Mouse (Mus musculus) kidney, postnatal 36 days (tissue): ENCODE data around the gene C130032M10Rik.

ENCODE experiments used
- DNase-seq, 2 experiments: peaks; one replicate each; pipeline ENCODE4 v3.0.0; 2021 to 2022; ENCODE audit warnings: mixed read lengths in 2 of 2

C130032M10Rik gene

GRCm38 (mm10) chr9:114549117-114549516 lies 33.6 kb downstream of the C130032M10Rik start:
- DNase-seq: no peak

- no peak for DNase-seq
Observed at GRCm38 (mm10) chr9:114550033-114550432, 34.5 kb downstream of the C130032M10Rik start.

- no peak for DNase-seq
Observed at GRCm38 (mm10) chr9:114553828-114554227, 38.3 kb downstream of the C130032M10Rik start.

- peak in 1 of 2 experiments; percentile 14 for DNase-seq
Observed at GRCm38 (mm10) chr9:114554355-114554979, 39.0 kb downstream of the C130032M10Rik start.

- no peak for DNase-seq
Observed at GRCm38 (mm10) chr9:114556276-114556855, 40.9 kb downstream of the C130032M10Rik start.

- peak in 1 of 2 experiments; percentile 9 for DNase-seq
Observed at GRCm38 (mm10) chr9:114557086-114557485, 41.6 kb downstream of the C130032M10Rik start.

GRCm38 (mm10) chr9:114560141-114560540 lies 44.6 kb downstream of the C130032M10Rik start:
- no peak for DNase-seq

- DNase-seq: no peak
Observed at GRCm38 (mm10) chr9:114560771-114561670, 45.5 kb downstream of the C130032M10Rik start.

GRCm38 (mm10) chr9:114561671-114561971 lies 46.1 kb downstream of the C130032M10Rik start:
- no peak for DNase-seq

- peak in 1 of 2 experiments; percentile 8 for DNase-seq
Observed at GRCm38 (mm10) chr9:114562031-114562918, 46.8 kb downstream of the C130032M10Rik start.

- DNase-seq: peak in 1 of 2 experiments; percentile 51
Observed at GRCm38 (mm10) chr9:114562919-114563751, 47.6 kb downstream of the C130032M10Rik start.

GRCm38 (mm10) chr9:114563761-114564606 lies 48.5 kb downstream of the C130032M10Rik start, which contains the start of gene Trim71:
Trim71 (minus strand) TSS chr9:114564369.
- DNase-seq: peak in 1 of 2 experiments; percentile 48

- no peak for DNase-seq
Observed at GRCm38 (mm10) chr9:114564667-114565066, 49.2 kb downstream of the C130032M10Rik start.
